Mouse (Mus musculus) gastrocnemius, adult 8-10 months (tissue): Measurements from ENCODE around the gene Myo18a. TPM values are rescaled to one million over a fixed set of nuclear protein-coding genes. Genes with fewer than 3 reads are reported as not detected.

ENCODE experiments used
- DNase-seq, 2 experiments: peaks; one replicate each; pipeline ENCODE4 v3.0.0; 2022; ENCODE audit warnings: low spot score in 2 of 2
- total RNA-seq, 4 experiments: library from RNA; stranded (reverse); gene quantifications; 2 replicates each; pipeline ENCODE4 v1.2.4; 2022

Myo18a gene
- total RNA-seq, 4 experiments from 2014 or later = 309 to 400 (median 330) TPM

- no peak for DNase-seq
Measured at GRCm38 (mm10) chr11:77771879-77772713, 9.1 kb downstream of the Myo18a start.

GRCm38 (mm10) chr11:77775701-77776400 lies 12.8 kb downstream of the Myo18a start:
- DNase-seq = no peak

- DNase-seq = no peak
Measured at GRCm38 (mm10) chr11:77777436-77777835, 14.4 kb downstream of the Myo18a start.

GRCm38 (mm10) chr11:77777937-77778336 lies 14.9 kb downstream of the Myo18a start:
- DNase-seq = no peak

GRCm38 (mm10) chr11:77779240-77779639 lies 16.2 kb downstream of the Myo18a start:
- DNase-seq = no peak

GRCm38 (mm10) chr11:77781088-77781487 lies 18.0 kb downstream of the Myo18a start:
- no peak for DNase-seq

GRCm38 (mm10) chr11:77782104-77782815 lies 19.2 kb downstream of the Myo18a start:
- DNase-seq = no peak

- DNase-seq = no peak
Measured at GRCm38 (mm10) chr11:77783211-77783746, 20.2 kb downstream of the Myo18a start.

GRCm38 (mm10) chr11:77783747-77784646 lies 21.0 kb downstream of the Myo18a start:
- no peak for DNase-seq

- DNase-seq = no peak
Measured at GRCm38 (mm10) chr11:77784894-77785293, 21.8 kb downstream of the Myo18a start.

GRCm38 (mm10) chr11:77785396-77785767 lies 22.3 kb downstream of the Myo18a start:
- DNase-seq = no peak

GRCm38 (mm10) chr11:77785768-77786561 lies 22.9 kb downstream of the Myo18a start:
- no peak for DNase-seq

GRCm38 (mm10) chr11:77787707-77788106 lies 24.7 kb downstream of the Myo18a start, which contains the start of gene Gm10277:
Gene Gm10277 (minus strand): TSS chr11:77787747.
- no peak for DNase-seq

GRCm38 (mm10) chr11:77789512-77789911 lies 26.5 kb downstream of the Myo18a start:
- no peak for DNase-seq

- DNase-seq = no peak
Measured at GRCm38 (mm10) chr11:77790286-77790685, 27.2 kb downstream of the Myo18a start.

GRCm38 (mm10) chr11:77791241-77791727 lies 28.2 kb downstream of the Myo18a start:
- no peak for DNase-seq

GRCm38 (mm10) chr11:77791752-77792565 lies 28.9 kb downstream of the Myo18a start:
- DNase-seq = no peak

GRCm38 (mm10) chr11:77792566-77792909 lies 29.5 kb downstream of the Myo18a start:
- DNase-seq = no peak
